23 mouse cellular contexts compared by ENCODE assay signal in the genomic region with DNA sequence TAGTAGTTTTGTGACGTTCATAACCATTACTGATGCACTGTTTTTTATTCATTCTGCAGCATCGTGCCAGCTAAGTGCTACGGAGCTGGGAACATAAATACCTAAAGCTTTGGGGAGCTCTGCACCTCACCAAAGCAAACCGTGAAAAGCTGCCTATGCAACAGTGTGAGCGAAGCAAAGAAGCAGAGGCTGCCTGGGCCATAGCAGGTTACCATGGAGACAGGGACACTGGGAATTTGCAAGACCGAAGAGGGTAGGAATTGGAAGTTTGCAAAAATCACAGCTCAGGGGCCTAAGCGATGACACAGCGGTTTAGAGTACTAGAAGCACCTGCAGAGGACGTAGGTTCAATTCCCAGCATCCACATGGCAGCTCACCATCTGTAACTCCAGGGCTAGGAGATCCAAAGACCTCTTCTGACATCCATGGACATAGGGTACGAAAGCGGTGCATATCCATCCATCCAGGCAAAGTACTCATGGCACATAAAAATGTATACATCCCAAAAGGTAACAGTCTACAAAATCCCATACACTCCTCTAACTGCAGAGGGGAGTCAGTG. TPM values are rescaled to one million over a fixed set of nuclear protein-coding genes. Genes with fewer than 3 reads are reported as not detected.
DNase-seq lines count a peak whose midpoint lies in the region; ATAC-seq and TF ChIP-seq lines count a peak whose summit lies in the region.
"Had no signal": no experiment of that assay in that cellular context is flagged by ENCODE, and none has a peak within 500 bp of the region (broad histone marks: within the 10 kb centered on the region; RNA-seq: fewer than 3 reads in every experiment).

No protein-coding gene starts in this region.

- 0 out of 2 replicates have a peak, but pooled peaks cover 2% of the 10 kb centered on the region for H3K4me1 ChIP-seq in forebrain, postnatal 0 days (ENCODE audit: insufficient read depth)
- H3K4me1 ChIP-seq in forebrain, embryonic 10.5 days, result peaks cover 19% of the 10 kb centered on the region
- peaks cover 7% of the 10 kb centered on the region for H3K4me1 ChIP-seq in kidney, embryonic 16.5 days (ENCODE audit: insufficient read depth, low read length)
- H3K4me1 ChIP-seq in kidney, embryonic 14.5 days (ENCODE audit: control insufficient read depth, insufficient read depth, low read length), result no peaks in the 10 kb centered on the region
- peaks cover 14% of the 10 kb centered on the region for H3K4me1 ChIP-seq in midbrain, embryonic 16.5 days (ENCODE audit: control insufficient read depth, insufficient read depth, low read length)

- H3K4me2 ChIP-seq in forebrain, postnatal 0 days (ENCODE audit: low read depth), result no peak overlapping the region
- no peak overlapping the region for H3K4me2 ChIP-seq in kidney, embryonic 16.5 days (replicated peaks; ENCODE audit: low read depth, low read length)
- no peak overlapping the region for H3K4me2 ChIP-seq in kidney, embryonic 14.5 days (replicated peaks; ENCODE audit: low read depth, low read length)
- no peak overlapping the region for H3K4me2 ChIP-seq in midbrain, embryonic 16.5 days (ENCODE audit: low read length)
- H3K4me2 ChIP-seq: heart, embryonic 15.5 days had no signal

- TF ChIP-seq CTCF in forebrain, postnatal 0 days (IDR thresholded peaks at IDR 0.05; ENCODE audit: low read depth), result no peak

- H3K9me3 ChIP-seq in forebrain, postnatal 0 days (ENCODE audit: low read length), result no peaks in the 10 kb centered on the region
- no peaks in the 10 kb centered on the region for H3K9me3 ChIP-seq in forebrain, embryonic 10.5 days
- no peaks in the 10 kb centered on the region for H3K9me3 ChIP-seq in kidney, embryonic 16.5 days (ENCODE audit: low read length)
- no peaks in the 10 kb centered on the region for H3K9me3 ChIP-seq in kidney, embryonic 14.5 days (ENCODE audit: control insufficient read depth, low read length)
- no peaks in the 10 kb centered on the region for H3K9me3 ChIP-seq in midbrain, embryonic 16.5 days (replicated peaks; ENCODE audit: control insufficient read depth, low read length, poor library complexity, severe bottlenecking)
- H3K9me3 ChIP-seq: embryonic facial prominence, embryonic 10.5 days; embryonic facial prominence, embryonic 15.5 days; G1E; heart, embryonic 10.5 days; heart, embryonic 15.5 days; kidney, embryonic 15.5 days; liver, embryonic 12.5 days had no signal

- ATAC-seq in forebrain, postnatal 0 days, result peak; percentile 58
- ATAC-seq in kidney, embryonic 16.5 days (ENCODE audit: low FRiP score, low TSS enrichment), result 0 out of 2 replicates have a peak, but pooled peaks have one; percentile 18
- no peak for ATAC-seq in kidney, embryonic 14.5 days (ENCODE audit: low FRiP score, low TSS enrichment)
- peak; percentile 57; the same call in 1 of the 2 replicates for ATAC-seq in midbrain, embryonic 16.5 days
- ATAC-seq in erythroid progenitor cell, adult 5-6 weeks (replicated peaks; ENCODE audit: low FRiP score, poor library complexity, severe bottlenecking), result no peak

- peak; percentile 31 for DNase-seq in forebrain, postnatal 0 days
- DNase-seq in forebrain, embryonic 10.5 days (ENCODE audit: extremely low spot score, low spot score), result no peak
- peak; percentile 79 for DNase-seq in brain, adult 2 months (ENCODE audit: low read depth, low spot score)
- no peak for DNase-seq in layer of hippocampus, postnatal 10 days (ENCODE audit: low spot score in 2 of 2)

- no peaks in the 10 kb centered on the region for H3K36me3 ChIP-seq in forebrain, postnatal 0 days (ENCODE audit: insufficient read depth)
- no peaks in the 10 kb centered on the region for H3K36me3 ChIP-seq in forebrain, embryonic 10.5 days (replicated peaks)
- no peaks in the 10 kb centered on the region for H3K36me3 ChIP-seq in kidney, embryonic 16.5 days (ENCODE audit: insufficient read depth, low read length)
- no peaks in the 10 kb centered on the region for H3K36me3 ChIP-seq in kidney, embryonic 14.5 days (ENCODE audit: control insufficient read depth, insufficient read depth, low read length)
- no peaks in the 10 kb centered on the region for H3K36me3 ChIP-seq in midbrain, embryonic 16.5 days (ENCODE audit: control insufficient read depth, insufficient read depth, low read length)
- H3K36me3 ChIP-seq: embryonic facial prominence, embryonic 10.5 days; embryonic facial prominence, embryonic 15.5 days; G1E; heart, embryonic 10.5 days; heart, embryonic 15.5 days; kidney, embryonic 15.5 days; liver, embryonic 12.5 days had no signal

- H3K4me3 ChIP-seq in forebrain, postnatal 0 days (ENCODE audit: low read depth, low read length), result no peak overlapping the region
- H3K4me3 ChIP-seq in forebrain, embryonic 10.5 days, result no peak overlapping the region
- no peak overlapping the region for H3K4me3 ChIP-seq in kidney, embryonic 16.5 days (ENCODE audit: low read length)
- H3K4me3 ChIP-seq in kidney, embryonic 14.5 days (ENCODE audit: low read length), result no peak overlapping the region
- H3K4me3 ChIP-seq in midbrain, embryonic 16.5 days (ENCODE audit: low read depth, low read length), result no peak overlapping the region
- H3K4me3 ChIP-seq: embryonic facial prominence, embryonic 15.5 days; heart, embryonic 15.5 days; kidney, embryonic 15.5 days; layer of hippocampus, adult 2 months; liver, embryonic 12.5 days had no signal

- no peaks in the 10 kb centered on the region for H3K27me3 ChIP-seq in forebrain, postnatal 0 days (ENCODE audit: insufficient read depth, low read length)
- no peaks in the 10 kb centered on the region for H3K27me3 ChIP-seq in forebrain, embryonic 10.5 days (ENCODE audit: poor library complexity, severe bottlenecking)
- no peaks in the 10 kb centered on the region for H3K27me3 ChIP-seq in kidney, embryonic 16.5 days (ENCODE audit: insufficient read depth, low read length)
- no peaks in the 10 kb centered on the region for H3K27me3 ChIP-seq in kidney, embryonic 14.5 days (ENCODE audit: control insufficient read depth, insufficient read depth, low read length)
- H3K27me3 ChIP-seq in midbrain, embryonic 16.5 days (ENCODE audit: control insufficient read depth, insufficient read depth, low read depth, low read length), result no peaks in the 10 kb centered on the region
- H3K27me3 ChIP-seq: embryonic facial prominence, embryonic 15.5 days; heart, embryonic 15.5 days; kidney, embryonic 15.5 days; Patski had no signal

- H3K9ac ChIP-seq in forebrain, postnatal 0 days, result no peak overlapping the region
- no peak overlapping the region for H3K9ac ChIP-seq in kidney, embryonic 16.5 days (replicated peaks; ENCODE audit: low read length)
- H3K9ac ChIP-seq in kidney, embryonic 14.5 days (ENCODE audit: low read depth, low read length), result no peak overlapping the region
- no peak overlapping the region for H3K9ac ChIP-seq in midbrain, embryonic 16.5 days (ENCODE audit: low read depth, low read length)
- H3K9ac ChIP-seq: embryonic facial prominence, embryonic 15.5 days; heart, embryonic 15.5 days; kidney, embryonic 15.5 days; liver, embryonic 12.5 days; liver, postnatal 0 days had no signal

- H3K27ac ChIP-seq in forebrain, postnatal 0 days (ENCODE audit: low read depth, low read length), result peak overlapping the region; percentile 30; the same call in 1 of the 2 replicates
- H3K27ac ChIP-seq in forebrain, embryonic 10.5 days, result no peak overlapping the region
- H3K27ac ChIP-seq in kidney, embryonic 16.5 days (ENCODE audit: low read length), result no peak overlapping the region
- no peak overlapping the region for H3K27ac ChIP-seq in kidney, embryonic 14.5 days (ENCODE audit: low read depth, low read length)
- 0 out of 2 replicates have a peak overlapping the region, but pooled peaks have one; percentile 5 for H3K27ac ChIP-seq in midbrain, embryonic 16.5 days (ENCODE audit: low read length)
- H3K27ac ChIP-seq: embryonic facial prominence, embryonic 10.5 days; embryonic facial prominence, embryonic 15.5 days; heart, embryonic 10.5 days; heart, embryonic 15.5 days; kidney, embryonic 15.5 days; layer of hippocampus, adult 2 months; liver, embryonic 12.5 days had no signal

- WGBS in forebrain, postnatal 0 days, result 60% methylated on average over 11 of the region's 11 CpGs
- WGBS in forebrain, embryonic 10.5 days, result 78% methylated on average over 11 of the region's 11 CpGs
- 75% methylated on average over 11 of the region's 11 CpGs for WGBS in kidney, embryonic 16.5 days
- 76% methylated on average over 11 of the region's 11 CpGs for WGBS in kidney, embryonic 14.5 days
- 55% methylated on average over 11 of the region's 11 CpGs for WGBS in midbrain, embryonic 16.5 days

RNA-seq across cellular contexts. Expression of gene Epm2aip1, which starts 18.9 kb away (rescaled TPM):
- 75.9 and 101 TPM in 2 replicates for total RNA-seq in forebrain, postnatal 0 days (2014; rRNA removed)
- polyA plus RNA-seq in forebrain, postnatal 0 days (2015; fragmentation: Nextera tagmentation; extraction: Ambion mirVana), result 28.2 and 37.0 TPM in 2 replicates
- polyA plus RNA-seq in forebrain, embryonic 10.5 days (2016; fragmentation: Nextera tagmentation; extraction: Ambion mirVana), result 28.0 and 29.7 TPM in 2 replicates
- 26.5 and 29.1 TPM in 2 replicates for polyA plus RNA-seq in kidney, embryonic 16.5 days (2015; fragmentation: Nextera tagmentation; extraction: Ambion mirVana)
- polyA plus RNA-seq in kidney, embryonic 14.5 days (2014; fragmentation: Nextera tagmentation; extraction: Ambion mirVana), result 21.6 and 36.5 TPM in 2 replicates
- polyA plus RNA-seq in midbrain, embryonic 16.5 days (2015; fragmentation: Nextera tagmentation; extraction: Ambion mirVana), result 71.7 and 74.6 TPM in 2 replicates
- 10 to 100 TPM; 80.1 to 83.0 TPM for total RNA-seq in layer of hippocampus, postnatal 10 days (2021)
- total RNA-seq in erythroid progenitor cell, adult 5-6 weeks (2015; ENCODE audit: low replicate concordance), result 23.5 and 26.3 TPM in 2 replicates
- 16.9 and 21.7 TPM in 2 replicates for total RNA-seq in erythroid progenitor cell, adult 5-6 weeks (2017; ENCODE audit: low replicate concordance)

RNA-seq across cellular contexts. Expression of gene Mlh1, which starts 19.0 kb away (rescaled TPM):
- total RNA-seq in forebrain, postnatal 0 days (2014; rRNA removed), result 23.0 and 23.6 TPM in 2 replicates
- 17.3 and 18.4 TPM in 2 replicates for polyA plus RNA-seq in forebrain, postnatal 0 days (2015; fragmentation: Nextera tagmentation; extraction: Ambion mirVana)
- 57.8 and 58.3 TPM in 2 replicates for polyA plus RNA-seq in forebrain, embryonic 10.5 days (2016; fragmentation: Nextera tagmentation; extraction: Ambion mirVana)
- 43.8 and 46.0 TPM in 2 replicates for polyA plus RNA-seq in kidney, embryonic 16.5 days (2015; fragmentation: Nextera tagmentation; extraction: Ambion mirVana)
- polyA plus RNA-seq in kidney, embryonic 14.5 days (2014; fragmentation: Nextera tagmentation; extraction: Ambion mirVana), result 27.2 and 40.1 TPM in 2 replicates
- 27.3 and 31.0 TPM in 2 replicates for polyA plus RNA-seq in midbrain, embryonic 16.5 days (2015; fragmentation: Nextera tagmentation; extraction: Ambion mirVana)
- 10 to 100 TPM; 21.1 to 26.0 TPM for total RNA-seq in layer of hippocampus, postnatal 10 days (2021)
- 33.1 and 36.0 TPM in 2 replicates for total RNA-seq in erythroid progenitor cell, adult 5-6 weeks (2015; ENCODE audit: low replicate concordance)
- 31.2 and 35.4 TPM in 2 replicates for total RNA-seq in erythroid progenitor cell, adult 5-6 weeks (2017; ENCODE audit: low replicate concordance)

RNA-seq across cellular contexts. Expression of gene Trank1, which starts 20.9 kb away (rescaled TPM):
- 61.7 and 92.5 TPM in 2 replicates for total RNA-seq in forebrain, postnatal 0 days (2014; rRNA removed)
- polyA plus RNA-seq in forebrain, postnatal 0 days (2015; fragmentation: Nextera tagmentation; extraction: Ambion mirVana), result 7.5 and 10.9 TPM in 2 replicates
- 0.15 and 0.20 TPM in 2 replicates for polyA plus RNA-seq in forebrain, embryonic 10.5 days (2016; fragmentation: Nextera tagmentation; extraction: Ambion mirVana)
- polyA plus RNA-seq in kidney, embryonic 16.5 days (2015; fragmentation: Nextera tagmentation; extraction: Ambion mirVana), result 0.37 and 0.66 TPM in 2 replicates
- polyA plus RNA-seq in kidney, embryonic 14.5 days (2014; fragmentation: Nextera tagmentation; extraction: Ambion mirVana), result 0.24 and 0.31 TPM in 2 replicates
- 17.7 and 20.7 TPM in 2 replicates for polyA plus RNA-seq in midbrain, embryonic 16.5 days (2015; fragmentation: Nextera tagmentation; extraction: Ambion mirVana)
- 100 to 1,000 TPM in 1 of 2 experiments, 10 to 100 TPM in 1; 92.2 to 132 TPM for total RNA-seq in layer of hippocampus, postnatal 10 days (2021)
- not detected in 2 replicates for total RNA-seq in erythroid progenitor cell, adult 5-6 weeks (2015; ENCODE audit: low replicate concordance)
- total RNA-seq in erythroid progenitor cell, adult 5-6 weeks (2017; ENCODE audit: low replicate concordance), result not detected in 2 replicates
- total RNA-seq: heart, postnatal 25 days; megakaryocyte-erythroid progenitor cell, adult 5-6 weeks had no signal
- polyA plus RNA-seq: C2C12; G1E; heart, embryonic 15.5 days; inflammation-experienced regulatory T-cells, adult 6 months; liver, embryonic 12.5 days; macrophage had no signal

Comparison
In these comparisons a context has a peak if more than half of its experiments do, and no peak if none do; other contexts are left out.
1. ATAC-seq: peak in forebrain, postnatal 0 days (single experiment), kidney, embryonic 16.5 days (single experiment) and midbrain, embryonic 16.5 days (single experiment); none in kidney, embryonic 14.5 days (single experiment) and erythroid progenitor cell, adult 5-6 weeks (single experiment).
2. DNase-seq: peak in forebrain, postnatal 0 days (single experiment) and brain, adult 2 months (single experiment); none in forebrain, embryonic 10.5 days (single experiment) and layer of hippocampus, postnatal 10 days (0 of 2).
3. H3K27ac ChIP-seq: peak in forebrain, postnatal 0 days (single experiment) and midbrain, embryonic 16.5 days (single experiment); none in forebrain, embryonic 10.5 days (single experiment), kidney, embryonic 16.5 days (single experiment) and kidney, embryonic 14.5 days (single experiment).